Mouse (Mus musculus) E14TG2a.4 (cell line): Measurements from ENCODE around the gene Cbs.

Experiments
- H3K27me3 ChIP-seq: 2 replicates; pipeline ENCODE4 v1.6.1; 2014; ENCODE audit warnings: low read length, control low read depth; ENCODE audit not compliant: insufficient read depth
- H3K36me3 ChIP-seq: 2 replicates; pipeline ENCODE4 v1.6.1; 2014; ENCODE audit warnings: low read length, control low read depth; ENCODE audit not compliant: insufficient read depth
- H3K4me1 ChIP-seq: replicated peaks from 2 replicates; pipeline ENCODE4 v1.6.1; 2014; ENCODE audit warnings: low read depth, low read length, control low read depth
- H3K4me3 ChIP-seq: replicated peaks from 2 replicates; pipeline ENCODE4 v1.5.1; 2014; ENCODE audit warnings: mild to moderate bottlenecking, low read length
- H3K9me3 ChIP-seq: 2 replicates; pipeline ENCODE4 v1.6.1; 2014; ENCODE audit warnings: low read length, control low read depth
- CTCF ChIP-seq: conservative IDR thresholded peaks from 2 replicates; pipeline ENCODE4 v1.5.1; 2014; ENCODE audit warnings: low read length
- NANOG ChIP-seq: IDR thresholded peaks from 2 replicates; pipeline ENCODE4 v1.6.1; 2014; ENCODE audit warnings: borderline replicate concordance, low read length, mixed read lengths
- POU5F1 ChIP-seq: IDR thresholded peaks from 2 replicates; pipeline ENCODE4 v1.6.1; 2014; ENCODE audit warnings: low read length, borderline replicate concordance

The Cbs gene

GRCm38 (mm10) chr17:31637866-31638570 lies 980 bp upstream of the Cbs start:
- Histone ChIP-seq H3K9me3 (no peaks in the 10 kb centered on the region), H3K4me1 (peaks cover 38% of the 10 kb centered on the region), H3K4me3 (no peak overlapping the region), H3K36me3 (no peaks in the 10 kb centered on the region), H3K27me3 (peaks cover 52% of the 10 kb centered on the region)
- TF ChIP-seq NANOG (no peak), POU5F1 (no peak), CTCF (no peak)

DNA sequence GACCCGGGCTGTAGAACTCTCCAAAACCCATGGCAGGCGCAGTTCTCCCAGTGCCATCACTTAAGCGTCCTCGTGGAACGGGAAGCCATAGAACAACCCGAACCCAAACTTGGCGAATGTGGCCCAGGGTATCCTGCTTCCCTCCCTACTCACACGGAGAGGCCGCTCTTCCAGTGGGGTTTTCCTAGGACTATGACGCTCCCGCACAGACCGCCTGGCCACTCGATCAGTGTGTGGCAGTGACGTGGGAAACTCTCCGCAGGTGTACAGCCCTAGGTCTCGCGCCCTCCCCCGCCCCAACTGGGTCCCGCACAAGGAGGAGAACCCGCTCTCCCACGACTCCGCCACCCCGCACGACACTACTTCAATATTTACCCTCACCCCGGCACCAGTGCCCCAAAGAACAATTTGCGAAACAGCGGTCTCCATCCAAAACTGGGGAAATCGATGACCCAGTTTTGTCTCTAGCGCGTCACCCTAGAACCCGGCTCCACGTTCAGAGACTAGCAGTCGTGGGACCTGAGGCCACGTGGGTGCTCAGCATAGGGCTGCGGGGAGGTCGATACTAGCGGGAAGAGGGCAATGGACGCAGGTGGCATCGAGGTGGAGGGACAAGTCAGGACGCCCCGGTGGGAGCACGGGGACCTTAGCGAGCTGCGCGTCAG lies 629 bp downstream of the Cbs start:
- TF ChIP-seq POU5F1 (no peak), CTCF (no peak), NANOG (no peak)
- Histone ChIP-seq H3K4me3 (peak overlapping the region; percentile 88), H3K9me3 (no peaks in the 10 kb centered on the region), H3K27me3 (peaks cover 52% of the 10 kb centered on the region), H3K36me3 (no peaks in the 10 kb centered on the region), H3K4me1 (peaks cover 38% of the 10 kb centered on the region)

DNA sequence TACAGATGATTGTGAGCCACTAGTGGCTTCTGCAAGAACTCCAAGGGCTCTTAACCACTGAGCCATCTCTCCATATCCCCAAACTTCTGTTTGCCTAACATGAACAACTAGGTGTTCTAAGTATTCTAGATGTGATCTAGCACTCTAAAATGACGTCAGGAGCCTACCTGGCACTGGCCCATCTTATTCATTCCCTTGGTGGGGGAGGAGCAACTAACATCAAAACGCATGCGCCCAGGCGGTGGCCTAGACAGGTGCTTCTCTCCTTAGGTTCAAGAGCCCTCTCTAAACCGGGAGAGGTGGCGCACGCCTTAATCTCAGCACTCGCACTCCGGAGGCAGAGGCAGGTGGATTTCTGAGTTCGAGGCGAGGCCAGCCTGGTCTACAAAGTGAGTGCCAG lies 1.3 kb downstream of the Cbs start:
- H3K9me3 ChIP-seq = no peaks in the 10 kb centered on the region
- TF ChIP-seq POU5F1 (no peak), CTCF (no peak), NANOG (no peak)
- H3K27me3 ChIP-seq = peaks cover 48% of the 10 kb centered on the region
- peaks cover 38% of the 10 kb centered on the region for H3K4me1 ChIP-seq
- H3K36me3 ChIP-seq = no peaks in the 10 kb centered on the region
- peak overlapping the region; percentile 88 for H3K4me3 ChIP-seq

DNA sequence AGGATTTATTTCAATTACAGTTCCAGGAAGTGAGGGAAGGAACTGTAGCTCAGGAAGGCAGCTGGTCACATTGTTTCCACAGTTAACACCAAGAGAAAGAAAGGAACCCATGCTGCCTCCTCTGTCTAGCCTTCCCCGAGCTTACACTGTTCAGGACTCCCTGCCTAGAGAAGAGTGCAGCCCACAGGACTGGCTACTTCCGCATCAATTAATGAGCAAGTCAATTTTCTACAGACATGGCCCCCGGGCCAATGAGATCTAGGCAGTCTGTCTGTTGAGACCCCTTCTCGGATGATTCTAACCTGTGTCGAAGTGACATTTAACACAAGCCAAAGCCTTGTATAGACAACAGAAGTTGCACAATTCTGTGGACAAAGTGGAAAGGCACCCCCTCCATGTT lies 2.1 kb downstream of the Cbs start:
- H3K36me3 ChIP-seq = no peaks in the 10 kb centered on the region
- TF ChIP-seq POU5F1 = no peak
- TF ChIP-seq NANOG = no peak
- TF ChIP-seq CTCF = no peak
- H3K4me3 ChIP-seq = no peak overlapping the region
- peaks cover 38% of the 10 kb centered on the region for H3K4me1 ChIP-seq
- H3K9me3 ChIP-seq = no peaks in the 10 kb centered on the region
- H3K27me3 ChIP-seq = peaks cover 45% of the 10 kb centered on the region

- TF ChIP-seq CTCF (no peak), POU5F1 (no peak), NANOG (no peak)
Measured at GRCm38 (mm10) chr17:31633007-31633406, 4.0 kb downstream of the Cbs start.

GRCm38 (mm10) chr17:31631081-31631800 lies 5.8 kb downstream of the Cbs start:
- Histone ChIP-seq H3K27me3 (peaks cover 15% of the 10 kb centered on the region), H3K9me3 (peaks cover 6% of the 10 kb centered on the region; the same call in 1 of the 2 replicates), H3K4me3 (no peak overlapping the region), H3K36me3 (no peaks in the 10 kb centered on the region), H3K4me1 (peaks cover 27% of the 10 kb centered on the region)
- no peak for TF ChIP-seq NANOG
- no peak for TF ChIP-seq POU5F1
- TF ChIP-seq CTCF = no peak

More at GRCm38 (mm10) chr17:31633007-31633406, 4.0 kb downstream of the Cbs start:
- Histone ChIP-seq H3K27me3 (peaks cover 30% of the 10 kb centered on the region), H3K9me3 (0 out of 2 replicates have a peak, but pooled peaks cover under 1% of the 10 kb centered on the region), H3K36me3 (no peaks in the 10 kb centered on the region), H3K4me3 (no peak overlapping the region), H3K4me1 (peaks cover 37% of the 10 kb centered on the region)

GRCm38 (mm10) chr17:31627961-31628360 lies 9.1 kb downstream of the Cbs start:
- 0 out of 2 replicates have a peak, but pooled peaks cover 4% of the 10 kb centered on the region for H3K36me3 ChIP-seq
- H3K27me3 ChIP-seq = no peaks in the 10 kb centered on the region; the same call in 1 of the 2 replicates
- TF ChIP-seq NANOG (no peak), CTCF (no peak), POU5F1 (no peak)
- H3K4me1 ChIP-seq = peaks cover 20% of the 10 kb centered on the region
- peaks cover 6% of the 10 kb centered on the region; the same call in 1 of the 2 replicates for H3K9me3 ChIP-seq
- H3K4me3 ChIP-seq = no peak overlapping the region

- Histone ChIP-seq H3K4me1 (peaks cover 19% of the 10 kb centered on the region), H3K4me3 (no peak overlapping the region), H3K27me3 (peaks cover 21% of the 10 kb centered on the region), H3K36me3 (0 out of 2 replicates have a peak, but pooled peaks cover 4% of the 10 kb centered on the region), H3K9me3 (peaks cover 6% of the 10 kb centered on the region; the same call in 1 of the 2 replicates)
- TF ChIP-seq POU5F1 (no peak), CTCF (no peak), NANOG (no peak)
Measured at GRCm38 (mm10) chr17:31623101-31623500, 13.9 kb downstream of the Cbs start.
